Mouse (Mus musculus) embryo, embryonic 11 days (tissue): Measurements from ENCODE around the gene Zdhhc14.

Experiments used
- DNase-seq: peaks from one replicate; pipeline ENCODE4 v3.0.0-alpha.2; 2015

The Zdhhc14 gene

DNA sequence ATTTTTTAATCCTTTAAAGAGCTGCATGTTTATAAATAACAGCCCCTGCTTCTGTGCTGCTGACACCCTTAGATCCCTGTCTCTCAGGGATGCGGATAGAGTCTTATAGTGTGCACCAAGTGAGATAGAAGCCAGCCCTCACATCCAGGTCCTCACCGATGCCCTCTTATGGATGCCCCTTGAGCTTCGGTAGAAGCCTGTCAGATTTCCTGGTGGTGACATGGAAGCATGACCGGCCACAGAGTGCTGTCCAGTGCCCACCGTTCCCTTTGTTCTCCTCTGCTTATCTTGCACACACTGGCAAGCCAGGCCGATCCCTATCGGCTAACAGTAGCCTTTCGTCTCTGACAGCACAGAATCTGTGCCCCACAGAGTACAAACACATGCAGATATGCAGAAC lies 183.6 kb downstream of the Zdhhc14 start:
- no peak for DNase-seq

DNA sequence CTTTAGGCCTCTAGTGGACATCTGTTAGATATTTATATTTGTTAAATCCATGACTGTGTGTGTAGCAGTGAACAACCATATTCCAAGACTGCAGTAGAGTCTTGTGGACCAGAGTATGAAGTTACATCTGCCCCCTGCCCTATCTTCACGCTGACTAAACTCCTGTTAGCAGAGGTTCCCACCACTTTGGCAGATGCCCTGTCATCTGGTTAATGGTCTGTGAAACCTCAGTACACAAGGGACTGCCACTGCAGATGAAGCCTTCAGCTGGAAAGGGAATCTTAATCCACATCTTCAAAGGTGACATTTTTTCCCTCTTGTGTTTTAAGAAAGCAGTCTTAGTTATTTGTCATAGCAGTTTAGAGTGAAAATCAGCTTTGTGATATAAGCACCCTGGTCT lies 187.0 kb downstream of the Zdhhc14 start:
- DNase-seq, result no peak

DNA sequence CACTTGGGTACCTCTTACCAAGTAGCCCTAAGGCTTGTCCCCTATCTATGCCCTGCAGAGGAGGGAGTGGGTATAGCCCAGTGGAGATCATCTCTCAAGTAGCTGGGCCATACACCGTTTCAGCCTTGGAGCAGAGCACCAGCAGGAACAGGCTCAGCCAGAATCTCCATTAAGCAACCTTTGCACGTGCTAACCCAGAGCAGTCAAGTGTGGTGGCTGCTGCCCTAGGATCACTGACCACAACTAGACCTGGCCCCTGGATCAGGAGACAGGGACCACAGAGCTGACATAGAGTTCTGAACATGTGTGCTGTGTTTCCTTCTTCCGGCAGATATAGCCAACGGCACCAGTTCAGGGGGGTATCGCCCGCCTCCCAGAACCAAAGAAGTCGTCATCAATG lies 193.0 kb downstream of the Zdhhc14 start:
- DNase-seq, result no peak

DNA sequence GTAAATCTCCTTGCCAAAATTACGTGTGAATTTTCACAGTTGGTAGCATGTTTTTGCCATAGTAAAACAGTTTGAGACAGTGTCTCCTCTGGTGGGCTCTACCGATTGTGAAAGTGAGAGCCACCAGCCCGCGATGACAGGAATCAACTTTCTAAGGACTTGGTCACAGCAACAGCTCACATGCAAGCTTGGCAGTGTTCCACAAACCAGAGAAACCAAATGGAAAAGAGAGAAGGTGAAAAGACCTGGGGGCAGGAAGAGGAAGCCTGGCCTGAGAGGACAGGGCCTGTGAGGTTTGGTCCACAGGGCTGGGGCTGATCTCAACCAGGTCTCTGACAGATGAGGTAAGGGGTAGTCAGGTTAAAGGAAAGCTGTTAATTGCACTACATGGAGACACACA lies 195.5 kb downstream of the Zdhhc14 start:
- no peak for DNase-seq

DNA sequence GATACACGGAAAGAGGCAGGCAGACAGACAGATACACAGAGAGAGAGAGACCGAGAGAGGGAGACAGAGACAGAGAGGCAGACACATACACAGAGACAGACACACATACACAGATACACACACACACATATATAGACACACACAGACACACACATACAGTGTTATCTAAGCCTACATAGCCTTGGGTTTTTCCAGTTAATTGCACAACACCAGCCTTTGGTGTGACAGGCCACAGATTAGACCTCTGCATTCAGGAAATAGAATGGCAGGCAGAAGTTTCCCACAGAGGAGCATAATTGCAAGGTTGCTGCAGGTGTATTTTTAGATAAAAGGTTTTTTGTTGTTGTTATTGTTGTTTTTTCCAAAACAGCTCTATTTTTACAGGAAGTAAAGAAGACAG lies 195.9 kb downstream of the Zdhhc14 start:
- DNase-seq, result no peak

DNA sequence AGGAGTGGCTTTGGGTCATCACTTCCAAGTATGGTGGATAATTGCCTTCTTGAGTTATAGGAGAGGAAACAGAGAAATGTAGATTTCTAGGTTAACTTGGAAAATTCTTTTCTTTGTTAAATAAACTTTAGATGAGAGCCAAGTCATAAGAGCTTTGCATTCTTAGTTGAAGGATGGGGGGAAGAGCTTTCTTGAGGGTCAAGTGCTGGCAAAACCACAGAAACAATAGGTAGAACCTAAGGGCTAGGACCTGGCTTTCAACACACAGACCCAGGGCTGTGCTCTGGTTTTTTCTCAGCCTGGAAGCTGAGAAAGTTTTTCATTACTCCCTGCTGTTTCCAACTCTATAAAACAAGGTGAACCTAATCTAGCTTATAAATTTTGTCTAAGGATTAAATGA lies 196.3 kb downstream of the Zdhhc14 start:
- no peak for DNase-seq

DNA sequence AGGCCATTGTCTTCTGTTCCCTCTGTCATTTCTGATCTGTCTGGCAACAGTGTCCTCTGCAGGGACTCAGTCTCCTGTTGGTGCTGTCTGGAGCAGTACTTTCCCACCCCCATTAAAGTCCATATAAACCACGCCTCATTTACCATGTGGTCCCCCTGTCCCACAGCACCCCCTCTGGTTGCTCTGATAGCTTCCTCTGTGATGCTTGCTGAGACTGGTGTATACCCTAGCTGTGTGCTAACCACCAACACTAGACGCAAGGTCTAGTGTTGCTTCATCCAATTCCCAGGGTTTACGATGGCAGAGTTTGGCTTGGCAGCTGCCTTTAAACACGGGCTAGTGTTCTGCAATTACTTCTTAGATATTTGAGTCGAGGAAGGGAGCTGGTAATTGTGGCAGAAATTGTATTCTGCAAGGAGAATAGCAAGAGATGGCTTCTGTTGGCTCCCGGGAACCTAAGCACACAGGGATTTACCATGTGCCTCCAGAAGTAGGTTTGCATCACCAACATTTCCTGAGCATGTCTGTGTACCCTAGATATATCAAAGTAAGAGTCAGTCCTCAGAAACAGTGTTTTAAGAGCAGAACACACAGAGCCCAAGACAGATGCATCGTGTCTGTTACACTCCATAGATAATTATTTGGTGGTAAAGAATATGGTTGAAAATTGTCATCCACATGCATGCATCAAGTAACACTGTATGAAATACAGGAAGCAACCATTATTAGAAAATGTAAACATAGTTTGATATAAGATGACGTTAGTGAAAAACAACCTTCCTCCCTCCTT lies 198.6 kb downstream of the Zdhhc14 start:
- DNase-seq, result no peak

DNA sequence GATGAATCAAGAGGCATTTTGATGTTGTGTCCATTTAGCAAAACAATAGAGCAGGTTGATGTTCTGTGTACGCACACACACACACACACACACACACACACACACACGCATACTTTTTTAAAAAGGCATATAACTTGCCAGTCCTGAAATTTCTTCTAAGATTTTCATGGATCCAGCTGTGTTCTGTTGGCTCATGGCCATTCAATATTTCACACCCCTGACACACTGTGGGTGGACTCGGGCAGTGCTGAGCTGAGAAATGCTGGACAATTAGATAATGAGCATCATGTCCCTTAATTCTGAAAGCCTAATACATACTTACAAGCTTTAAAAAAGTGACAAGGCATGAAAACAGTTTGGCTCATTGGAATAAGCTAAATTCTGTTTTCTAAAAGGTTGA lies 200.3 kb downstream of the Zdhhc14 start:
- no peak for DNase-seq

DNA sequence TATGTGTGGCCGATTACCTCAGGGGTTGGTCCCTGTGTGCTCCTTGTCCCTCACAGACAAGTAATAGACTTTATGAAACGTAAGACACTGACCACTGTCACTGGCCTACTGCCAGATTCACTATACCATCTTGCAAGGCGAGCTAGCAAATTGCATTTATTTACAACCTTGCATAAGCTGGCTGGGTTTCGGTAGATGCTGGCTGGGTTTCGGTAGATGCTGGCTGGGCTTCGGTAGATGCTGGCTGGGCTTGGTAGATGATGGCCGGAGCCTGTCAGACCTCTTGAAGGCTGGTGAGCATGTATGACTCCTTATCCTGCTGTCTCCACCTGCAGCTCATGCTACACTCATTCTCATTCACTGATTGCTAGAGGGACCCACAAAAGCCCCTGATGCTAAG lies 200.9 kb downstream of the Zdhhc14 start:
- DNase-seq, result no peak

DNA sequence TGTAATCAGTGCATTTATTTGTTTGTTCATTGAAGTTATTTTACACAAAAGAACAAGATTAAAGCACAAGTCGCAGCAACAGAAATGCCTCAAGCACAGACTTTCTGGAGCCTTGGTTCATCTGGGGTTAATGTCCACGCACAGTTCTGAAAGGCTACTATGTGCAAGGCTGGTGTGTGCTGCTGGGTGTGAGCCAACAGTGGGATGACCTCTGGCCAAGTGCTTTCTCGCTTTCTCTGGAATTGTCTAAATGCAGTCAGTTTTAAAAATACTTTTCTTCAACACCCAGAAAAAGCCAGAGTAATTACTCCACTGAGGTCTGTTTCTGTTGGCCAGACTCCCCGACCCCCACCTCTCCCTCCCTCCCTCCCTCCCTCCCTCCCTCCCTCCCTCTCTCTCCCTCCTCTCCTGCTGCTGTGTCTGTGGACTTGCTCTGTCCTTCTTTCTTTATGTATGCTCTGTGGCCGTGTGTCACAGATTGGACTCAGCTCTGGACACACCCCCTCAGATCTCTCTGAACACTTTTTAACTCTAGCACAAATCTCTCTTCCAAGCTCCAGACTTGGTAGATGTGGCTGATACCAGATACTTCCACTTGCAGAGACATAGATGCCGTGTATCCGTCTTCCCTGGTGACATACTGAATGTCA lies 206.2 kb downstream of the Zdhhc14 start:
- DNase-seq, result no peak

DNA sequence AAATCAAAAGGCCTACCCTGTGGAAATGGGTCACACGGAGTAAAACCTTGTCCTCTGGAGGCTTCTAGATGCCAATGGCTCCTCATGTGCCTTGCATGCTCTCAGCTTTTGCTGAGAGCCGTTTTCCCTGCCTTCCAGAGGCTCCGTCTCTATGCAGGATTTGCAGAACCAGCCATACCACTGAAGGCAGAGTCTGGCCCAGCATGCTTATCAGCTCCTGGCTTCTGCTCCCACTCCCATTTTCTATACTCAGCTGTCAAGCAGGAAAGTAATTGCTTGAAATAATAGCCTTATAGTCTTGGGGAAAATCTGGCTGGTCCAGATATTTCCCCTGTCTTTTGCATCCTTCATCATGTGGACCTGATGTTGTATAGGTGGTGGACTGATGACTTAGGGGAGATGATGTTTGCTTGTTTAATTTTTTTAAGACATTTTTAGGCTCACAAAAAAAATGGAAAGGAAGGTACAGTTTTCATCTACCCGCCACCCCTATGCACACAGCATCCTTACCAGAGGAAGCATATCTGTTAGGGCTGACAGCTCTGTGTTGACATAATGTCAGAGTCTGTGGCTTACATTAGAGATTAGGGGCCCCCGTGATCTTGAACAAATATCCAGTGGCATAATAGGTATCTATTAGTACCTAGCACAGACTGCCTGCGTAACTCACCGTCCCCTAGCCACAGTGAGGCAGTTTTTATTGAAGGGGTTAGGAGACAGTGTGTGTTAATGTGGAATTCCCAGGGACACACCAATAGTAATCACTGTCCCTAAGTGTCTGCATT lies 218.2 kb downstream of the Zdhhc14 start:
- DNase-seq, result no peak

DNA sequence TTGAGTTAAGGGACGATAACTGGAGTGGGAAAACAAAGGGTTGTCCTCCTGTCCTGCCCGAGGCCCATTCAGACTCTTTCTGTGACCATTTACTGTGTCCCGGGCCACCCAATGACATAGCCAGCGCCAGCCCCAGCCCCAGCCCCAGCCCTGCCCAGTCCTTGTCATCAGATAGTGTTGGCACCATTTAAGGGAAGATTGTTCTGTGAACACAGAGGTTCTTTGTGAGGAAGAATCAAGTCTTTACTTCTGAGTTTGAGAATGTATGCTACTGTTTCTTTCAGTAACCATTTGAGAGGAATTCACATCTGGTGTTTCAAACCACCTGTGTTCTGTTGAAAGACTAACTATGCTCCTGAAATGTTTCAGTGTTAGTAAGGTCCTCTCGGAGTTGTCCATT lies 219.5 kb downstream of the Zdhhc14 start:
- DNase-seq, result no peak

DNA sequence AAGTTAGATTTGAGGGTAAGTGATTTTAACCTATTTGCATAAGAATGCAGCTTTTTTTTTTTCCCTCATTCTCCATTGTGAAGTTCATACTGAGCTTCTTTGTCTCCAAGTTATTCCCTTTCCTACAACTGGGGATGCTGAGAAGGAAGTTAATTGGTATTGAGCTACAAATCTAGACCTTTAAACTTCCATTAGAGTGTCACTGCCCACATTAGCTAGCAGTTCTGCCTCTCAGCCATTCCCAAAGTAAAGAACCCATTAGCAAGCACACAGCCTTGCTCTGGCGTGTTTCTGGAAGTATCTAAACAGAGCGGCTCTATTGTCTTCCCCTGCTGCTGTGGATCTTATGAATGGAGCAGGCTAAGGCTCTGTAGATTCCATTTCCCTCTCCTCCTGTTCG lies 220.8 kb downstream of the Zdhhc14 start:
- no peak for DNase-seq

DNA sequence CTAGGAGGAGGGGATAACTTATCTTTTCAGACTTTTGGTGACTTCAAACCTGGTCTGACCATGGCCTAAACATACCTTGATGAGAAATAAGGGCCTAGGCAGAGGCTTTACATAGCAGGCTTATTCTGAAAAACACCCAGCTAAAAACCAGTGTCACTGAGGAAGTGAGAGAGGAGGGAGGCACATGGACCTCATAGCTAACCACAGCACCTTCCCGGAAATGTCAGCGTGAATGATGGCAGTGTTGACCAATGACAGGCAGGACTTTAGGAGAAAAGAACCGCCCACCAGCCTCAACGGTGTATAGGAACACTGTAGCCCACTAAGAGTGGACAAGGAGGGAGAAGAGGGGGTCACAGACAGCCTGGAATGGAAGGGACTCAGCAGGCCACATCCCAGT lies 224.6 kb downstream of the Zdhhc14 start:
- no peak for DNase-seq

DNA sequence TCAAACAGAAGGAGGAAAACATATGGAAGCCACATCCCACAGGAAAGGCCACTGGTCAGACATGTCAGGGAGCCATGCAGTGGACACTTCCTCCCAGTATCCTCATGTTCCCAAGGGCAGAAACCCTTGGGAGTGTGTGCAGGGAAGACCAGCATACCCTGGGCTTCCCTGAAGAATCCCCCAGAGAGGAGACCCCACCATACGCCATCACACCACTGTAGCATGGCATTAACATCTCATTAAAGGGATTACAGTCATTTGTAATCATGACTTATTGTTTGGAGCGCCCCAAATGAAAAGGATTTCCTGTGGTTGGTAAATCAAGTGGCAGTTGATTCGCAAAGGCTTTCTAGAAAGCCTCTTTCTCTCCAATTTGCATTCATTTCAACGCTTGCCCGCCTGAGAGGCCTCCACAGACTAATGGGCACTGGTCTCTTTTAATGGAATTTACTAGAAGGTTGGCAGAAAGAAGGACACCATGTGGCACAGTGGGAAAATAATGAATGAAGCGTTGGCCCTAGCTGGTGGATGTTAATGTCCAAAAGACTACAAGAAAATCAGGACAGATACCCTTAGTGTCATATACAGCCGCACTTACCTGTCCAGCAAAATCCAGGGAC lies 226.5 kb downstream of the Zdhhc14 start:
- no peak for DNase-seq

DNA sequence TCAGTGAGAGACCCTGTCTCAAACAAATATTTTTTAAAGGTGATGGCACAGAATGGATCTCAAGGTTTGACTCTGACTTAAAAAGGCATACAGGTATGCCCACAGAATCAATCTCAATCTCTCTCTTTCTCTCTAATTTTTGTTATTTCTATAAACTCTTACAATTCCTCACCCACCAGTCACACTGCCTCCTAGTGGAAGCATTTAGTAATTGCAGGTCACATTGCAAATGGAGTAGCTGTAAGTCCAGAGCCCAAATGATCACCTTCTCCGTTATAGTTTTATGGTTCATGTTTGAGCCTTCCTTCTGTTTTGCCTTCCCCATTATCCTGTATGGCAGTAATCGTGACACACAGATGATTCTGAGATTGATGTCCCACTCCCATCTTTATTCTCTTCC lies 230.4 kb downstream of the Zdhhc14 start:
- DNase-seq, result no peak

DNA sequence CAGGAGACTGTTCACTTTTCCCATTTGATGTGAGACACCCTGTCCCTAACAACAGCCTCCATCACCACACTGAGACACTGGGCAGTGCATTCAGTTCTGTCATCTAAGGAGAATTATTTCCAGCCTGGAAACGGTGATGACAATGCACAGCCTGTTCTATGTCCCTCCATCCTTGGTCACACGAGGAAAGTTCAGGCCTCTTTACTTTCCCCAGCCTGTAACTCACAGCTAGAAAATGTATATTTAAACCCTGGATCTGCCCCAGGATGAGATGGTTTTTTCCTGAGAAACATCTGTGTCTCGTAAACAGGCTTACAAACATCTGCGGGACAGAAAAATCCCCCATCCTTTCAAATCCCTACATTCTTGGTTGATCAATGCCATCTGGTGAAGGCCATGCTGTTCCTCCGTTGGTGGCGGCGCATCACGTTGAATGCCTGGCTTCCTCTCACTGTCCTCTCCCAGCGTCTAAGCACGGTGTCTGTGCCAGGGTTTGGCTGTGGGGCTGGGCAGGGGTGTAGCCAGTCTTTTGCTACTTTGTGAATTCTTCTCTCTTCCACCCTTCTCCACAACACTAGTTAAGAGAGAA lies 231.3 kb downstream of the Zdhhc14 start:
- DNase-seq, result peak; percentile 53

DNA sequence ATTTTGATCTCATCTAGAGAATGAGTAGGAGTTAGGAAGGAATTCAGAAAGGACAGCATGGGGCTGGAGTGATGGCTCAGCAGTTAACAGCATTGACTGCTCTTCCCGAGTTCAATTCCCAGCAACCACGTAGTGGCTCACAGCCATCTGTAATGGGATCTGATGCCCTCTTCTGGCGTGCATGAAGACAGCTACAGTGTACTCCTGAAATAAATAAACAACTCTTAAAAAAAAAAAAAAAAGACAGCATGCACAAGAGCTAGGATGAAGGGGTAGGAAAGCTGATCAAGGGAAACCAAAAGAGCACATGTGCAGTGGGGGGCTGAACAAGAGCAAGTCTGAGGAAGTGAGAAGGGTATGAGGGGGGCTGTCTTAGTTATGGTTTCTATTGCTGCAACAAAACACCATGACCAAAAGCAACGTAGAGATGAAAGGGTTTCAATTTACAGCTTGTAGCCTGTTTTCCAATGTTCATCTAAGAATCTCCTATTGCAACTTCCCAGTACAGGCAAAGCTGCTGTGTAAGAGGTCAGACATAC lies 237.3 kb downstream of the Zdhhc14 start:
- no peak for DNase-seq

DNA sequence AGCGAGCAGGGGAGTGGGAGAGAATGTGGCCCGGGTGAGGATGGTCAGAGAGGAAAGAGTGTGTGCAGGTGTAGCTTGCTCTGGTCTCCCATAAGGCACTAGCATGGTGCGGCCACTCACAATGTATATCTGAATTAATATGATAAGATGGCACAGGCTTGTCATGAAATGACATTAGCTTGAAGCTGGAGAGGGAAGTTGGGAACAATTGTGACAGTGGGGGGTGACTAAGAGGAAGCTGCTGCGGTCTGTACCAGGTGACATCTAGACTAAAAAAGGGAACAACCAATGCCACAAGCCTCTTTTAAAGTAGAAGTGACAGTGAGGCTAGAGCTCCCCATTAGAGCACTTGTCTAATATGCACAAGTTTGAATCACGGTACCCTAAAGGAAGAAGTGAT lies 238.2 kb downstream of the Zdhhc14 start:
- no peak for DNase-seq

DNA sequence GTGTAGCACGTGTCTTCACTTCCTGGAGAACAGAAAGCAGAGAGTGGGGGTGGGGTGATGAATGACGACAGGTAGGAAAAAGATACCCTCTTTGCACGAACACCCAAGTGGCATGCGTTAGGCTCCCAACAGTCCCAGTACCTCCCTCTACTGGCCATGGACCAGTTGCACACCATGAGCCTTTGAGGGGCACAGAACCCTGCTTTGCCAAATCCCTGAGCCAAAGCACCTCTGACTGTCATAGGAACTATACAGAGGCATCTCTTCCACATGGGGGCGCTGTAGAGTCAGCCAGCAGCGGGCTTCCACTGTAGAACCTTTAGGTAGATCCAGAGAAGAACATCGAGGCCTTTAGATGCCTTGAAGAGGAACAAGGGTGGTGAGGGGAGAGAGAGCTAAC lies 241.0 kb downstream of the Zdhhc14 start:
- DNase-seq, result peak; percentile 46

DNA sequence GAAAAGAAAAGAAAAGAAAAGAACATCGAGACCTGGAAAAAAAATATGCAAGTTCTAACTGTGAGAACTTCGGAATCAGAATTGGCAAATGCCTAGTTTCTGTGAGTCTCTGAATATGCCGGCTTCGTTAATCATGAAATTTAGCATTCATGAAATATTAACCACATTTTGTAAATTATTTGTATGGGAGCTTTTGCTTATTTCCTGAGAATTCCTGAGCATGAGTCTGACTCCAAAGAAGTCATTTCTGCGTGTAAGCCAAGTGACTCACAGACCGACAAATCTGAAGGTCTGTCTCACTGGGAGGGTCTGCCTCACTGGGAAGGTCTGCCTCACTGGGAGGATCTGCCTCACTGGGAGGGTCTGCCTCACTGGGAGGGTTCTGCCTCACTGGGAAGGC lies 248.7 kb downstream of the Zdhhc14 start:
- DNase-seq, result no peak

DNA sequence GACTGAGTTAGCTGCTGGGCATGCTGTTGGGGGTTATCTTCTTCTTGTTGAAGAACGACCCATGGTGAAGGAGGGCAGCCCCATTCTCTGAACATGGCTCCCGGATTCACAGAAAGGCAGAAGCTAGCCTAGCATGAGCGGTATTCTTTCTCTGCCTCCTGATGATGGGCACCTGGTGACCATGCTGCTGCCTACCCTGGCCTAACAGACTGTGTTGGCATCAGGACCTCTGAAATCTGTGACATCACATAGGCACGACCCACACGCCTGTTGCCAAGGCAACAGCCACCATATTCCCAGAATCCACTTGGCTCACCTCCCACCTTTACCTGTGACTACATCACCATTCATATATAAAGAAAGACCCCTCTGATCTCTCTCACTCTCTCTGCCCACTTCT lies 251.7 kb downstream of the Zdhhc14 start:
- DNase-seq, result no peak

DNA sequence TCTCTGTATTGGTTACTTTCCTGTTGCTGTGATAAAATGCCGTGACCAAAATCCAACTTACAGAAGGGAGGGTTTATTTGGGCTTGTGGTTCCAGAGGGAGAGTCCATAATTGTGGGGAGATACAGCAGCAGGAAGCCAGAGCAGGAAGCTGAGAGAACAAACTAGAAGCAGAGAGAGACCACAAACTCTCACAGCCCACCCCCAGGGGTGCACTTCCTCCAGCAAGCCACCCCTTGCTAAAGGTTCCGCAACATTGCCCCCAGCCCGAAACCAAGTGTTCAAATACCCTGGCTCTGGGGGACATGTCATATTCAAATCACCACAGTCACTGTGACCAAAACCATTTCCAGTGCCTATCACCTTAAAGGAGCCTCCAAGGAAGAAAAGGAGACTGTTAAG lies 254.0 kb downstream of the Zdhhc14 start:
- DNase-seq, result no peak
